Mouse (Mus musculus) lung, adult 2 months (tissue): ENCODE results near the gene Gnb1l. TPM values are rescaled to one million over a fixed set of nuclear protein-coding genes. Genes with fewer than 3 reads are reported as not detected.

ENCODE experiments used
- DNase-seq: peaks from one replicate; pipeline ENCODE4 v3.0.0; 2022
- H3K4me1 ChIP-seq: fragments of 200-500 bp; 2 replicates; pipeline ENCODE4 v1.6.1; 2011; ENCODE audit warnings: low read length; ENCODE audit not compliant: control insufficient read depth, insufficient read depth
- H3K4me3 ChIP-seq: fragments of 200-500 bp; replicated peaks from 2 replicates; pipeline ENCODE3; 2011; ENCODE audit warnings: low read depth, mild to moderate bottlenecking, control low read depth, low read length; ENCODE audit errors: extremely low read depth
- CTCF ChIP-seq: fragments of 200-500 bp; IDR thresholded peaks from 2 replicates; pipeline ENCODE4 v1.5.1; 2011; ENCODE audit warnings: mild to moderate bottlenecking, low read length, control low read depth; ENCODE audit not compliant: insufficient read depth
- POLR2A ChIP-seq: fragments of 200-500 bp; IDR thresholded peaks from 2 replicates; pipeline ENCODE4 v1.6.1; 2011; ENCODE audit warnings: low read depth, mild to moderate bottlenecking, control low read depth, low read length, borderline replicate concordance; ENCODE audit errors: extremely low read depth
- WGBS: fragments of 180-500 bp; shearing (Covaris S2); methylation state at CpG from one replicate; pipeline ENCODE4 v1.1.7; 2018; 5-methylcytosine and 5-hydroxymethylcytosine counted together
- polyA plus RNA-seq: library from polyadenylated mRNA; depleted of rRNA; stranded (reverse); fragments of >200 nt; gene quantifications from 2 replicates; pipeline ENCODE4 v1.2.3, GENCODE M21; 2012

The Gnb1l gene
- polyA plus RNA-seq, 1 experiment, result 11.3 TPM

GRCm38 (mm10) chr16:18564472-18564871 is 66.0 kb downstream of the Gnb1l start:
- no peak for TF ChIP-seq POLR2A
- no peak for TF ChIP-seq CTCF
- WGBS, result 59% methylated on average over 2 of the region's 2 CpGs

GRCm38 (mm10) chr16:18568599-18568998 is 70.1 kb downstream of the Gnb1l start:
- H3K4me3 ChIP-seq, result no peak overlapping the region
- no peak for DNase-seq
- H3K4me1 ChIP-seq, result no peaks in the 10 kb centered on the region
- TF ChIP-seq CTCF, result no peak
- no peak for TF ChIP-seq POLR2A
- 76% methylated on average over 7 of the region's 7 CpGs for WGBS

More at GRCm38 (mm10) chr16:18564472-18564871, 66.0 kb downstream of the Gnb1l start:
- Histone ChIP-seq H3K4me1 (no peaks in the 10 kb centered on the region), H3K4me3 (no peak overlapping the region)
- no peak for DNase-seq

GRCm38 (mm10) chr16:18574196-18574595 is 75.7 kb downstream of the Gnb1l start:
- WGBS, result 60% methylated on average over 8 of the region's 8 CpGs
- Histone ChIP-seq H3K4me3 (no peak overlapping the region), H3K4me1 (no peaks in the 10 kb centered on the region)
- TF ChIP-seq POLR2A (no peak), CTCF (no peak)
- DNase-seq, result no peak

- TF ChIP-seq CTCF (no peak), POLR2A (no peak)
- DNase-seq, result no peak
- Histone ChIP-seq H3K4me3 (no peak overlapping the region), H3K4me1 (peaks cover 3% of the 10 kb centered on the region)
- WGBS, result 49% methylated on average over 3 of the region's 3 CpGs
These were observed 78.6 kb downstream of the Gnb1l start for GRCm38 (mm10) chr16:18577071-18577470.

GRCm38 (mm10) chr16:18577599-18578160 is 79.2 kb downstream of the Gnb1l start:
- no peak for TF ChIP-seq POLR2A
- TF ChIP-seq CTCF, result no peak
- WGBS, result 67% methylated on average over 5 of the region's 5 CpGs
- DNase-seq, result no peak
- H3K4me3 ChIP-seq, result no peak overlapping the region
- H3K4me1 ChIP-seq, result peaks cover 3% of the 10 kb centered on the region

GRCm38 (mm10) chr16:18580389-18580788 is 81.9 kb downstream of the Gnb1l start:
- Histone ChIP-seq H3K4me1 (peaks cover 3% of the 10 kb centered on the region), H3K4me3 (no peak overlapping the region)
- TF ChIP-seq CTCF (no peak), POLR2A (no peak)
- no peak for DNase-seq
- 57% methylated on average over 2 of the region's 2 CpGs for WGBS

- H3K4me1 ChIP-seq, result peaks cover 3% of the 10 kb centered on the region
- TF ChIP-seq POLR2A (no peak), CTCF (no peak)
- DNase-seq, result no peak
- H3K4me3 ChIP-seq, result peak overlapping the region; percentile 34
- 18% methylated on average over 21 of the region's 21 CpGs for WGBS
These were observed 82.6 kb downstream of the Gnb1l start for GRCm38 (mm10) chr16:18581050-18581622.

- TF ChIP-seq POLR2A, result no peak
- no peak for TF ChIP-seq CTCF
- peaks cover 3% of the 10 kb centered on the region for H3K4me1 ChIP-seq
- WGBS, result 6% methylated on average over 57 of the region's 66 CpGs
- H3K4me3 ChIP-seq, result peak overlapping the region; percentile 34
- DNase-seq, result no peak
These were observed 83.2 kb downstream of the Gnb1l start for GRCm38 (mm10) chr16:18581623-18582205.

- 10% methylated on average over 67 of the region's 67 CpGs for WGBS
- no peak for TF ChIP-seq POLR2A
- no peak for TF ChIP-seq CTCF
- no peak for DNase-seq
- peaks cover 3% of the 10 kb centered on the region for H3K4me1 ChIP-seq
- H3K4me3 ChIP-seq, result no peak overlapping the region
These were observed 84.1 kb downstream of the Gnb1l start for GRCm38 (mm10) chr16:18582426-18583148.
